Mouse (Mus musculus): Measurements from ENCODE around the gene Fbxo4.

DNA sequence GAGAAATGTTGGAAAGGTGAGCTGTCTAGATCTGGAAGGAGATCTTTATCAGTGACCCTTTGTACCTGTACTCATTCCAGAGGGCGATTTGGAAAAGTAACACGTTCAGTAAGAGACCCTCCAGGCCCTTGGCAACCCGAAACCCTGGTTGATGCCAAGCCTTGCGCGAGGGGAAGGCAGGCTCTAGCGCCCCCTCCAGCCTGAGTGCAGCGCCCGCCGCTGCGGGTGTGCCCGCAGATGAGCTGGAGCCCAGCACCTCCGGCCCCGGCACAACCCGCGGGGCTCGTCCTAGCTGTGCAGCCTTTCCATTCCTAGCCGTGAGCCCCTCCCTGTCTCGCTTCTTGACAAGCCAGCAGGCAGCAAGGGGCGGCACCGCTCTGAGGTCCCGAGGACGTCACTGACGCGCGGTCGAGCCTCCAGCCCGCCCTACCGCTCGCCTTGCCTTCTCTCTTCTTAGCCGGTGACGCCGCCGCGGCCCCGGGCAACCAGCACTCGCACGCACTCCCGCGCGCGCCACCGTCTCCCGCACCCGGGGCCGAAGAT lies 46.9 kb upstream of the Fbxo4 start, which contains the start of gene Oxct1:
- TF ChIP-seq CTCF (IDR thresholded peaks at IDR 0.05; ENCODE audit: extremely low read depth, insufficient read depth, insufficient read length, insufficient replicate concordance): peak; percentile 59; the same call in 1 of the 2 replicates
- TF ChIP-seq POLR2A (IDR thresholded peaks at IDR 0.05; ENCODE audit: low read depth, low read length): no peak

Measured in spleen, adult 2 months (tissue).